Mouse (Mus musculus) Patski (cell line): ENCODE data around the gene Adssl1. TPM values are rescaled to one million over a fixed set of nuclear protein-coding genes. Genes with fewer than 3 reads are reported as not detected.

Experiments
- ATAC-seq: fragments of 100-300 bp; one replicate; pipeline ENCODE4 v1.8.0; 2021
- CTCF ChIA-PET: fragments of 350-600 bp; sonication (Branson Sonifier 250); formaldehyde crosslinking; loops from one replicate; lab custom pipeline; 2022; ENCODE audit warnings: inconsistent platforms; lab: Charles Lee
- POLR2A ChIA-PET: fragments of 350-600 bp; sonication (Branson Sonifier 250); formaldehyde crosslinking; loops from one replicate; lab custom pipeline; 2022; ENCODE audit warnings: antibody characterized with exemption, inconsistent platforms; lab: Charles Lee
- DNase-seq: peaks from one replicate; pipeline ENCODE4 v3.0.0-alpha.2; 2011; ENCODE audit warnings: low read depth, low spot score
- H3K27me3 ChIP-seq: fragments of 371-371 bp; one replicate; pipeline ENCODE4 v1.5.1; 2021
- CTCF ChIP-seq: fragments of 100-300 bp; IDR thresholded peaks from one replicate; pipeline ENCODE4 v1.5.1; 2021
- in situ Hi-C: fragments of 300-500 bp; cut with MboI; formaldehyde crosslinking; loops from 3 replicates; pipeline ENCODE4 v1.11.1; 2018; ENCODE audit warnings: low pct_unique_long_range_greater_than_20kb, mixed read lengths
- polyA plus RNA-seq: library from polyadenylated mRNA; unstranded; gene quantifications from one replicate; pipeline ENCODE4 v1.2.3, GENCODE M21; 2021

Adssl1 gene
- polyA plus RNA-seq, 1 experiment from 2014 or later = 1.7 TPM

GRCm38 (mm10) chr12:112651778-112652439 lies 32.1 kb downstream of the Adssl1 start:
- TF ChIP-seq CTCF = no peak
- in situ Hi-C loops = loop anchor here (5.0 kb wide), 1 partner anchor 55 kb away; no protein-coding TSS in a partner anchor
- H3K27me3 ChIP-seq = no peaks in the 10 kb centered on the region
- DNase-seq (no peak), ATAC-seq (no peak)
- POLR2A ChIA-PET = no interaction called here
- CTCF ChIA-PET = interaction anchor here (0.9 kb wide), 1 partner anchor 16 kb away, joined by 3 read pairs; no protein-coding TSS in a partner anchor

GRCm38 (mm10) chr12:112653157-112653824 lies 33.4 kb downstream of the Adssl1 start:
- POLR2A ChIA-PET = no interaction called here
- peak; percentile 23 for ATAC-seq
- in situ Hi-C loops = loop anchor here (5.0 kb wide), 1 partner anchor 54 kb away; no protein-coding TSS in a partner anchor

GRCm38 (mm10) chr12:112654076-112654475 lies 34.2 kb downstream of the Adssl1 start:
- ATAC-seq (no peak), DNase-seq (no peak)
- ChIA-PET POLR2A (no interaction called here), CTCF (no interaction called here)
- no peak for TF ChIP-seq CTCF
- no peaks in the 10 kb centered on the region for H3K27me3 ChIP-seq
- in situ Hi-C loops = loop anchor here (5.0 kb wide), 1 partner anchor 53 kb away; no protein-coding TSS in a partner anchor

More at GRCm38 (mm10) chr12:112653157-112653824, 33.4 kb downstream of the Adssl1 start:
- no peak for DNase-seq
- TF ChIP-seq CTCF = no peak
- CTCF ChIA-PET = no interaction called here
- no peaks in the 10 kb centered on the region for H3K27me3 ChIP-seq

DNA sequence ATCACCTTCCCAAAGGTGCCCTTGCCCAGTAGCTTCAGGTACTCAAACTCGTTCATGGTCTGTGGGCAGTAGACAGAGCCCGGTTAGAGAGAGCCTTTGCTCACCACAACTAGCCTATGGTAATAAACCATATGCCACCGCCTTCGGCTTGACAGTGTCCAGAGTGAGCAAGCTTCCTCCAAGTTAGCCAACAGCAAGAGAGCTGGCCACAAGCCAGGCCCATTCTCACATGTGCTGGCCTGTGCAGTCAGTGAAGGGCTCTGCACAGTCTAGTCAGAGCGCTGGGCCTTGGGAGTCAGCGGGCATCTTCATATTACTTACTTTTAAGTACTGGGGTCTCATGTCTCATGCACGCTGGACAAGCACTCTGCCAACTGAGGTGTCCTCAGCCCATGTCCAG lies 38.8 kb downstream of the Adssl1 start:
- in situ Hi-C loops = no loop called here
- TF ChIP-seq CTCF = no peak
- CTCF ChIA-PET = interaction anchor here (1.4 kb wide), 1 partner anchor 16 kb away, joined by 3 read pairs; the partner anchor contains the start of gene Akt1
- ATAC-seq (no peak), DNase-seq (no peak)
- POLR2A ChIA-PET = no interaction called here
- H3K27me3 ChIP-seq = no peaks in the 10 kb centered on the region

GRCm38 (mm10) chr12:112659109-112659508 lies 39.3 kb downstream of the Adssl1 start:
- H3K27me3 ChIP-seq = no peaks in the 10 kb centered on the region
- DNase-seq = no peak
- TF ChIP-seq CTCF = no peak
- ChIA-PET POLR2A (no interaction called here), CTCF (interaction anchor here (1.4 kb wide), 1 partner anchor 15 kb away, joined by 3 read pairs; the partner anchor contains the start of gene Akt1)
- no peak for ATAC-seq
- in situ Hi-C loops = no loop called here

GRCm38 (mm10) chr12:112660576-112661326 lies 40.9 kb downstream of the Adssl1 start:
- ATAC-seq = no peak
- POLR2A ChIA-PET = no interaction called here
- CTCF ChIA-PET = no interaction called here
- no peaks in the 10 kb centered on the region for H3K27me3 ChIP-seq
- DNase-seq = no peak
- no peak for TF ChIP-seq CTCF
- in situ Hi-C loops = no loop called here

- ChIA-PET POLR2A (no interaction called here), CTCF (no interaction called here)
- no peak for DNase-seq
- H3K27me3 ChIP-seq = no peaks in the 10 kb centered on the region
- ATAC-seq = no peak
- TF ChIP-seq CTCF = no peak
- in situ Hi-C loops = no loop called here
Observed at GRCm38 (mm10) chr12:112661327-112661605, 41.4 kb downstream of the Adssl1 start.

- in situ Hi-C loops = no loop called here
- no peak for TF ChIP-seq CTCF
- no peaks in the 10 kb centered on the region for H3K27me3 ChIP-seq
- no peak for ATAC-seq
- POLR2A ChIA-PET = no interaction called here
- CTCF ChIA-PET = no interaction called here
- no peak for DNase-seq
Observed at GRCm38 (mm10) chr12:112661851-112662250, 42.0 kb downstream of the Adssl1 start.

DNA sequence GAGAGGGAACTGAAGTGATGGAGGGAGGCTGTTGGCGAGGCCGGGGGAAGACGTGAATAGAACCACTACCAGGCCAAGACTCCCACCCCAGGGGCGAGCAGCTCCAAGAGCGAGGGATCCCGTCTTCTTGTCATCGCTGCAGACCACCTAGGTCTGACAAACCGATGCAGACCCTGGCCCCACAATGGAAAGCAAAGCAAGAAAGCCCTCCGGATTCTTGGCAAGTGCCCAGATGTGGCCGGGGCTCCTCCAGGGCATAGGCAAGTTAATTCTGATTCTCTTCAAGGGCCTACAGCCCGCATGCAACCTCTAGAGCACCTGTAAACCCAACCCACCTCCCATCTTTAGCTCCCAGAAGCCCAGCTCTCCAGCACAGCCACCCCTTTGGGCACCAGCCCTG lies 43.5 kb downstream of the Adssl1 start:
- ATAC-seq (no peak), DNase-seq (no peak)
- TF ChIP-seq CTCF = no peak
- in situ Hi-C loops = no loop called here
- ChIA-PET POLR2A (no interaction called here), CTCF (interaction anchor here (1.0 kb wide), 1 partner anchor 9 kb away, joined by 4 read pairs; no protein-coding TSS in a partner anchor)
- no peaks in the 10 kb centered on the region for H3K27me3 ChIP-seq

DNA sequence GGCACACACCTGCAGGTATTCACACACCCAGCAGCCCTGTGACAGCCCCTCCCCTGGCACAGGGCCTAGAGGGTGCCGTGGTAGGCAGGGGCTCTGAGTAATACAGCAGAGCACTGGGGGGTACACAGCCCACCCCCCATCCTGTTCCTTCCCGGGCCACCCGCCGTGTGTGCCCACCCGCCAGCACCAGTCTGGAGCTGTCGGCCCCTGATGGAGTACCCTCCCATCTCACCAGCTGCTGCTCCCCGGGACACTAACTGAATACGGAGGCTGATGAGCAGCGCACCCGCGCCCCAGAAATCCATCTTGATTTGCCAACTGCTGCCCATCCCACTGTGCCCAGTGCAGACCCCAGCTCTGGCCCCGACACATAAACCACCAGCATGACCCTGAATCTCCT lies 43.9 kb downstream of the Adssl1 start:
- DNase-seq = no peak
- no peak for ATAC-seq
- no peak for TF ChIP-seq CTCF
- ChIA-PET POLR2A (no interaction called here), CTCF (interaction anchor here (1.0 kb wide), 1 partner anchor 9 kb away, joined by 4 read pairs; no protein-coding TSS in a partner anchor)
- in situ Hi-C loops = no loop called here
- no peaks in the 10 kb centered on the region for H3K27me3 ChIP-seq
